Mouse (Mus musculus) MEL (cell line): ENCODE data around the gene Bach2.

Experiments used
- CTCF ChIP-seq, 3 experiments: IDR thresholded peaks in 2 of 3; conservative IDR thresholded peaks in 1 of 3; 2 replicates each; pipeline ENCODE4 v1.5.1; 2011 to 2012; ENCODE audit warnings: low read length in 3 of 3, low read depth in 2 of 3, mild to moderate bottlenecking in 2 of 3, improper control_type of control experiment in 1 of 3, inconsistent platforms in 1 of 3, mixed read lengths in 1 of 3, moderate library complexity in 1 of 3; ENCODE audit not compliant: control insufficient read depth in 1 of 3, insufficient read depth in 1 of 3, poor library complexity in 1 of 3, severe bottlenecking in 1 of 3
- ELF1 ChIP-seq: IDR thresholded peaks from 2 replicates; pipeline ENCODE4 v1.6.1; 2014; ENCODE audit warnings: low read depth, mild to moderate bottlenecking, inconsistent platforms, low read length, improper control_type of control experiment, moderate library complexity
- EP300 ChIP-seq, 2 experiments: IDR thresholded peaks; 2 replicates each; pipeline ENCODE4 v1.6.1; 2011; ENCODE audit warnings: improper control_type of control experiment in 2 of 2, low read length in 2 of 2, low read depth in 1 of 2, mild to moderate bottlenecking in 1 of 2
- GATA1 ChIP-seq: IDR thresholded peaks from 2 replicates; pipeline ENCODE4 v1.6.1; 2011; ENCODE audit warnings: low read depth, low read length, improper control_type of control experiment
- KAT2A ChIP-seq: conservative IDR thresholded peaks from 2 replicates; pipeline ENCODE4 v1.6.1; 2012; ENCODE audit warnings: low read depth, low read length, improper control_type of control experiment, inconsistent platforms
- MXI1 ChIP-seq: IDR thresholded peaks from 2 replicates; pipeline ENCODE4 v1.6.1; 2011; ENCODE audit warnings: mild to moderate bottlenecking, low read depth, low read length, improper control_type of control experiment
- MYC ChIP-seq: IDR thresholded peaks from 2 replicates; pipeline ENCODE4 v1.6.1; 2011; ENCODE audit warnings: low read depth, mild to moderate bottlenecking, low read length, improper control_type of control experiment, moderate library complexity
- POLR2A ChIP-seq, 2 experiments: IDR thresholded peaks; 2 replicates each; pipeline ENCODE4 v1.6.1; 2011 to 2012; ENCODE audit warnings: low read length in 2 of 2, mild to moderate bottlenecking in 2 of 2, control low read depth in 1 of 2, improper control_type of control experiment in 1 of 2, low read depth in 1 of 2, moderate library complexity in 1 of 2; ENCODE audit not compliant: control insufficient read depth in 1 of 2, insufficient read depth in 1 of 2, poor library complexity in 1 of 2
- SMC3 ChIP-seq: IDR thresholded peaks from 2 replicates; pipeline ENCODE4 v1.6.1; 2011; ENCODE audit warnings: low read depth, low read length, improper control_type of control experiment
- TAL1 ChIP-seq: IDR thresholded peaks from 2 replicates; pipeline ENCODE4 v1.6.1; 2012; ENCODE audit warnings: mild to moderate bottlenecking, inconsistent platforms, low read length, moderate library complexity, mixed read lengths
- USF1 ChIP-seq: IDR thresholded peaks from 2 replicates; pipeline ENCODE4 v1.6.1; 2014; ENCODE audit warnings: low read depth, mild to moderate bottlenecking, inconsistent platforms, low read length, improper control_type of control experiment, moderate library complexity
- ZC3H11A ChIP-seq: IDR thresholded peaks from 2 replicates; pipeline ENCODE4 v1.6.1; 2012; ENCODE audit warnings: low read depth, mild to moderate bottlenecking, inconsistent platforms, low read length, improper control_type of control experiment
- ZKSCAN1 ChIP-seq: IDR thresholded peaks from 2 replicates; pipeline ENCODE4 v1.6.1; 2012; ENCODE audit warnings: low read depth, mild to moderate bottlenecking, inconsistent platforms, low read length, improper control_type of control experiment, moderate library complexity

DNA sequence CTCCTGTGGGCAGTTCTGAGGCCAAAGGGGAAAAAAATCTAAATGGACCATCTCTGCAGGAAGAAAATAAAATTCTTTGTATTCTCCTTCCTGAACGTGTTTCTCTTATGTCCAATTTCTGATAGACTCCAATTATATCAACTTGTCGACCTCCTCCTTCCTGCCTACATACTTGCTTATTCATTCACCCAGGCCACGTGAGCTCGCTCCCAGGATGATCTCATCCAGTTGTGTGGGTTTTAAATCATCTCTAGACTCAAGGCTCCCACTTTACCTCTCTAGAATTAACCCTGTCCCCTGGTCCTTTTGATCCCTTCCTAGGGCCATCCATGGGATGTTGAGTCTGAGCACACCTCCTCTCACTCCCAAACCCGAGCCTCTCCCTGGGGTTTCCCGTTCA lies 225.9 kb downstream of the Bach2 start:
- TF ChIP-seq MYC: no peak
- TF ChIP-seq EP300 (IDR thresholded peaks at IDR 0.05; ENCODE audit: low read depth in 1 of 2, low read length in 2 of 2): no peak
- no peak for TF ChIP-seq MXI1
- TF ChIP-seq ZKSCAN1: no peak
- no peak for TF ChIP-seq POLR2A (IDR thresholded peaks at IDR 0.05; ENCODE audit: control insufficient read depth in 1 of 2, insufficient read depth in 1 of 2, low read depth in 1 of 2, low read length in 2 of 2, poor library complexity in 1 of 2)
- no peak for TF ChIP-seq ZC3H11A
- TF ChIP-seq ELF1: no peak
- TF ChIP-seq CTCF (IDR thresholded peaks at IDR 0.05 in 2 of 3, conservative IDR thresholded peaks at IDR 0.05 in 1 of 3; ENCODE audit: control insufficient read depth in 1 of 3, insufficient read depth in 1 of 3, low read depth in 2 of 3, low read length in 3 of 3, poor library complexity in 1 of 3, severe bottlenecking in 1 of 3): no peak
- TF ChIP-seq TAL1: no peak
- no peak for TF ChIP-seq SMC3
- TF ChIP-seq GATA1: no peak
- no peak for TF ChIP-seq KAT2A
- no peak for TF ChIP-seq USF1
